In genomic region chr1:193169856-193170255, GRCm38 (mm10) we compare ENCODE assay signal across 11 mouse cellular contexts. TPM values are rescaled to one million over a fixed set of nuclear protein-coding genes. Genes with fewer than 3 reads are reported as not detected.
A peak's percentile ranks its signal among the peaks of the same experiment; 100 is the strongest.
DNase-seq lines count a peak whose midpoint lies in the region; ATAC-seq and TF ChIP-seq lines count a peak whose summit lies in the region.
"Had no signal": no experiment of that assay in that cellular context is flagged by ENCODE, and none has a peak within 500 bp of the region (broad histone marks: within the 10 kb centered on the region; RNA-seq: fewer than 3 reads in every experiment).

No protein-coding gene starts in this region.

- no peak for ATAC-seq in heart, embryonic 13.5 days (ENCODE audit: extremely low read depth, insufficient number of reproducible peaks, low FRiP score, low TSS enrichment)
- ATAC-seq in intestine, postnatal 0 days, result peak; percentile 65
- peak; percentile 42 for ATAC-seq in stomach, embryonic 16.5 days (ENCODE audit: insufficient read depth, low FRiP score)

- peaks cover 28% of the 10 kb centered on the region for H3K4me1 ChIP-seq in heart, embryonic 13.5 days
- peaks cover 24% of the 10 kb centered on the region for H3K4me1 ChIP-seq in thymus, adult 2 months (replicated peaks; ENCODE audit: control insufficient read depth, insufficient read depth, low read length)
- peaks cover 5% of the 10 kb centered on the region; the same call in 1 of the 2 replicates for H3K4me1 ChIP-seq in intestine, postnatal 0 days (replicated peaks; ENCODE audit: control insufficient read depth, insufficient read depth, low read length)
- H3K4me1 ChIP-seq in stomach, embryonic 16.5 days (ENCODE audit: control insufficient read depth, insufficient read depth, low read length), result peaks cover 11% of the 10 kb centered on the region

- no peaks in the 10 kb centered on the region for H3K27me3 ChIP-seq in heart, embryonic 13.5 days (replicated peaks)
- H3K27me3 ChIP-seq in thymus, adult 2 months (ENCODE audit: control insufficient read depth, insufficient read depth, low read length), result no peaks in the 10 kb centered on the region
- H3K27me3 ChIP-seq in intestine, postnatal 0 days (replicated peaks; ENCODE audit: control insufficient read depth, insufficient read depth, low read length), result no peaks in the 10 kb centered on the region
- no peaks in the 10 kb centered on the region for H3K27me3 ChIP-seq in stomach, embryonic 16.5 days (ENCODE audit: control insufficient read depth, insufficient read depth, low read length)
- H3K27me3 ChIP-seq: lung, embryonic 15.5 days; neural tube, embryonic 12.5 days had no signal

- H3K4me3 ChIP-seq in heart, embryonic 13.5 days, result no peak overlapping the region
- H3K4me3 ChIP-seq in thymus, adult 2 months (ENCODE audit: control insufficient read depth, insufficient read depth, low read length), result no peak overlapping the region
- H3K4me3 ChIP-seq in intestine, postnatal 0 days (ENCODE audit: low read depth, low read length), result no peak overlapping the region
- no peak overlapping the region for H3K4me3 ChIP-seq in stomach, embryonic 16.5 days (replicated peaks; ENCODE audit: low read length)
- H3K4me3 ChIP-seq: left cerebral cortex, adult 2 months; lung, embryonic 15.5 days; neural tube, embryonic 12.5 days had no signal

- no peaks in the 10 kb centered on the region for H3K36me3 ChIP-seq in heart, embryonic 13.5 days
- no peaks in the 10 kb centered on the region for H3K36me3 ChIP-seq in thymus, adult 2 months (ENCODE audit: control insufficient read depth, insufficient read depth, low read length)
- peaks cover 29% of the 10 kb centered on the region for H3K36me3 ChIP-seq in intestine, postnatal 0 days (ENCODE audit: control insufficient read depth, insufficient read depth)
- no peaks in the 10 kb centered on the region for H3K36me3 ChIP-seq in stomach, embryonic 16.5 days (ENCODE audit: control insufficient read depth, insufficient read depth, low read length)
- H3K36me3 ChIP-seq: lung, embryonic 15.5 days; neural tube, embryonic 12.5 days had no signal

- no peak for TF ChIP-seq POLR2A in thymus, adult 2 months (IDR thresholded peaks at IDR 0.05; ENCODE audit: control insufficient read depth, extremely low read depth, insufficient read depth, low read length, poor library complexity)

- H3K27ac ChIP-seq in heart, embryonic 13.5 days (replicated peaks), result no peak overlapping the region
- peak overlapping the region; percentile 85; the same call in 1 of the 2 replicates for H3K27ac ChIP-seq in thymus, adult 2 months (ENCODE audit: control insufficient read depth, insufficient read depth, low read length)
- H3K27ac ChIP-seq in intestine, postnatal 0 days (ENCODE audit: low read depth, low read length), result peak overlapping the region; percentile 0; the same call in 1 of the 2 replicates
- peak overlapping the region; percentile 56; the same call in 1 of the 2 replicates for H3K27ac ChIP-seq in stomach, embryonic 16.5 days (ENCODE audit: low read length)
- H3K27ac ChIP-seq: left cerebral cortex, adult 2 months; lung, embryonic 15.5 days; neural tube, embryonic 12.5 days had no signal

- no peak for DNase-seq in heart, adult 11 months
- DNase-seq in thymus, adult 2 months, result peak; percentile 35
- DNase-seq in thymus, postnatal 36 days, result no peak
- DNase-seq in gastrocnemius, postnatal 10 days, result no peak
- DNase-seq in adipocyte (ENCODE audit: low spot score), result no peak

- 68% methylated on average over 2 of the region's 2 CpGs for WGBS in heart, embryonic 13.5 days
- 59% methylated on average over 2 of the region's 2 CpGs for WGBS in thymus, adult 2 months
- 32% methylated on average over 2 of the region's 2 CpGs for whole genome bisulfite sequencing in intestine, postnatal 0 days
- WGBS in stomach, embryonic 16.5 days, result 54% methylated on average over 2 of the region's 2 CpGs

- no peak overlapping the region for H3K4me2 ChIP-seq in heart, embryonic 13.5 days
- H3K4me2 ChIP-seq in intestine, postnatal 0 days (replicated peaks; ENCODE audit: low read depth), result no peak overlapping the region
- no peak overlapping the region for H3K4me2 ChIP-seq in stomach, embryonic 16.5 days (ENCODE audit: low read depth, low read length)
- H3K4me2 ChIP-seq: lung, embryonic 15.5 days; neural tube, embryonic 12.5 days had no signal

- H3K9ac ChIP-seq in heart, embryonic 13.5 days, result 0 out of 2 replicates have a peak overlapping the region, but pooled peaks have one; percentile 14
- no peak overlapping the region for H3K9ac ChIP-seq in intestine, postnatal 0 days (ENCODE audit: low read depth, low read length)
- H3K9ac ChIP-seq in stomach, embryonic 16.5 days (ENCODE audit: low read length), result no peak overlapping the region
- H3K9ac ChIP-seq: lung, embryonic 15.5 days; neural tube, embryonic 12.5 days had no signal

- no peaks in the 10 kb centered on the region for H3K9me3 ChIP-seq in heart, embryonic 13.5 days
- H3K9me3 ChIP-seq in intestine, postnatal 0 days (ENCODE audit: control insufficient read depth), result no peaks in the 10 kb centered on the region
- H3K9me3 ChIP-seq in stomach, embryonic 16.5 days (replicated peaks; ENCODE audit: control insufficient read depth, low read length), result no peaks in the 10 kb centered on the region
- H3K9me3 ChIP-seq: lung, embryonic 15.5 days; neural tube, embryonic 12.5 days had no signal

- no peak for TF ChIP-seq CTCF in thymus, adult 2 months (IDR thresholded peaks at IDR 0.05; ENCODE audit: borderline replicate concordance, control insufficient read depth, extremely low read depth, insufficient read depth, low read length, poor library complexity)
- no peak for TF ChIP-seq CTCF in intestine, postnatal 0 days (IDR thresholded peaks at IDR 0.05; ENCODE audit: low read depth)

RNA-seq across cellular contexts. Expression of gene A130010J15Rik, which starts 2.0 kb away (rescaled TPM):
- polyA plus RNA-seq in heart, embryonic 13.5 days (2015; fragmentation: Nextera tagmentation; extraction: Ambion mirVana), result 11.1 and 12.8 TPM in 2 replicates
- polyA plus RNA-seq in thymus, adult 2 months (2012; rRNA removed), result 6.8 and 7.2 TPM in 2 replicates
- 7.2 and 8.0 TPM in 2 replicates for polyA plus RNA-seq in intestine, postnatal 0 days (2015; fragmentation: Nextera tagmentation; extraction: Ambion mirVana)
- polyA plus RNA-seq in stomach, embryonic 16.5 days (2015; fragmentation: Nextera tagmentation; extraction: Ambion mirVana), result 15.8 and 17.7 TPM in 2 replicates
- 1 to 10 TPM; 3.8 to 5.3 TPM for total RNA-seq in gastrocnemius, postnatal 10 days (2021)

RNA-seq across cellular contexts. Expression of gene Irf6, which starts 16.9 kb away (rescaled TPM):
- 5.9 and 6.2 TPM in 2 replicates for polyA plus RNA-seq in heart, embryonic 13.5 days (2015; fragmentation: Nextera tagmentation; extraction: Ambion mirVana)
- polyA plus RNA-seq in thymus, adult 2 months (2012; rRNA removed), result 18.6 and 26.5 TPM in 2 replicates
- 47.8 and 48.3 TPM in 2 replicates for polyA plus RNA-seq in intestine, postnatal 0 days (2015; fragmentation: Nextera tagmentation; extraction: Ambion mirVana)
- polyA plus RNA-seq in stomach, embryonic 16.5 days (2015; fragmentation: Nextera tagmentation; extraction: Ambion mirVana), result 74.0 and 91.4 TPM in 2 replicates
- 1 to 10 TPM; 2.7 to 2.8 TPM for total RNA-seq in gastrocnemius, postnatal 10 days (2021)

RNA-seq across cellular contexts. Expression of gene Traf3ip3, which starts 31.6 kb away (rescaled TPM):
- polyA plus RNA-seq in heart, embryonic 13.5 days (2015; fragmentation: Nextera tagmentation; extraction: Ambion mirVana), result 1.3 and 1.4 TPM in 2 replicates
- polyA plus RNA-seq in thymus, adult 2 months (2012; rRNA removed), result 128 and 142 TPM in 2 replicates
- polyA plus RNA-seq in intestine, postnatal 0 days (2015; fragmentation: Nextera tagmentation; extraction: Ambion mirVana), result 2.5 and 3.2 TPM in 2 replicates
- polyA plus RNA-seq in stomach, embryonic 16.5 days (2015; fragmentation: Nextera tagmentation; extraction: Ambion mirVana), result 5.0 and 8.5 TPM in 2 replicates
- 10 to 100 TPM; 20.9 to 24.1 TPM for total RNA-seq in gastrocnemius, postnatal 10 days (2021)

RNA-seq across cellular contexts. Expression of gene Lamb3, which starts 37.6 kb away (rescaled TPM):
- polyA plus RNA-seq in heart, embryonic 13.5 days (2015; fragmentation: Nextera tagmentation; extraction: Ambion mirVana), result 2.3 and 2.5 TPM in 2 replicates
- polyA plus RNA-seq in thymus, adult 2 months (2012; rRNA removed), result 27.2 and 27.8 TPM in 2 replicates
- polyA plus RNA-seq in intestine, postnatal 0 days (2015; fragmentation: Nextera tagmentation; extraction: Ambion mirVana), result 1.7 and 2.5 TPM in 2 replicates
- polyA plus RNA-seq in stomach, embryonic 16.5 days (2015; fragmentation: Nextera tagmentation; extraction: Ambion mirVana), result 17.6 and 24.6 TPM in 2 replicates
- 1 to 10 TPM; 1.2 to 2.0 TPM for total RNA-seq in gastrocnemius, postnatal 10 days (2021)

RNA-seq across cellular contexts. Expression of gene Diexf, which starts 39.8 kb away (rescaled TPM):
- polyA plus RNA-seq in heart, embryonic 13.5 days (2015; fragmentation: Nextera tagmentation; extraction: Ambion mirVana), result 4.9 and 5.7 TPM in 2 replicates
- 67.4 and 76.9 TPM in 2 replicates for polyA plus RNA-seq in thymus, adult 2 months (2012; rRNA removed)
- polyA plus RNA-seq in intestine, postnatal 0 days (2015; fragmentation: Nextera tagmentation; extraction: Ambion mirVana), result 1.7 and 1.8 TPM in 2 replicates
- 6.6 and 6.8 TPM in 2 replicates for polyA plus RNA-seq in stomach, embryonic 16.5 days (2015; fragmentation: Nextera tagmentation; extraction: Ambion mirVana)
- total RNA-seq in gastrocnemius, postnatal 10 days (2021), result 10 to 100 TPM in 1 of 2 experiments, 1 to 10 TPM in 1; 9.2 to 12.9 TPM

Comparison
In these comparisons a context has a peak if more than half of its experiments do, and no peak if none do; other contexts are left out.
1. RNA of gene Traf3ip3, which starts 31.6 kb away (polyA plus RNA-seq): 128 to 142 TPM in thymus, adult 2 months; 5.0 to 8.5 TPM in stomach, embryonic 16.5 days, 2.5 to 3.2 TPM in intestine, postnatal 0 days and 1.3 to 1.4 TPM in heart, embryonic 13.5 days; every median in the first group is over 10 times any median in the second.